Mouse (Mus musculus) ES-E14 (cell line): Measurements from ENCODE around the gene Zmpste24. TPM values are rescaled to one million over a fixed set of nuclear protein-coding genes. Genes with fewer than 3 reads are reported as not detected.

Experiments
- DNase-seq: peaks from one replicate; pipeline ENCODE4 v3.0.0-alpha.2; 2013; ENCODE audit warnings: low read depth, low spot score
- H3K27ac ChIP-seq: 2 replicates; pipeline ENCODE4 v1.5.1; 2012; ENCODE audit warnings: low read depth, mild to moderate bottlenecking, low read length, moderate library complexity, mixed read lengths; ENCODE audit not compliant: poor library complexity, insufficient read depth, severe bottlenecking
- H3K36me3 ChIP-seq: 2 replicates; pipeline ENCODE4 v1.6.1; 2012; ENCODE audit warnings: mild to moderate bottlenecking, low read length, moderate library complexity, mixed read lengths; ENCODE audit not compliant: control insufficient read depth, poor library complexity, insufficient read depth, severe bottlenecking
- H3K4me1 ChIP-seq, 2 experiments: fragments of 150-350 bp in 1 of 2; sonication (generic) in 1 of 2; 2 replicates each; pipeline ENCODE4 v1.6.1; 2012; ENCODE audit warnings: low read length in 2 of 2, mild to moderate bottlenecking in 1 of 2, mixed read lengths in 1 of 2; ENCODE audit not compliant: control insufficient read depth in 2 of 2, insufficient read depth in 2 of 2, poor library complexity in 1 of 2
- H3K4me3 ChIP-seq, 2 experiments: fragments of 150-350 bp in 1 of 2; sonication (generic) in 1 of 2; 2 replicates each; pipeline ENCODE4 v1.5.1; 2012; ENCODE audit warnings: low read length in 2 of 2, low read depth in 1 of 2, mild to moderate bottlenecking in 1 of 2, mixed read lengths in 1 of 2; ENCODE audit not compliant: insufficient read depth in 1 of 2, poor library complexity in 1 of 2, severe bottlenecking in 1 of 2
- H3K9ac ChIP-seq: 2 replicates; pipeline ENCODE4 v1.6.1; 2012; ENCODE audit warnings: low read depth, mild to moderate bottlenecking, low read length, mixed read lengths; ENCODE audit not compliant: poor library complexity, insufficient read depth, severe bottlenecking
- H3K9me3 ChIP-seq: fragments of 150-350 bp; sonication (generic); 2 replicates; pipeline ENCODE4 v1.6.1; 2012; ENCODE audit warnings: low read depth, mild to moderate bottlenecking, low read length; ENCODE audit not compliant: control insufficient read depth, insufficient read depth
- CHD2 ChIP-seq: IDR thresholded peaks from 2 replicates; pipeline ENCODE4 v1.6.1; 2014; ENCODE audit warnings: mild to moderate bottlenecking, low read depth, low read length, inconsistent platforms
- HCFC1 ChIP-seq: IDR thresholded peaks from 2 replicates; pipeline ENCODE4 v1.6.1; 2012; ENCODE audit warnings: low read length, inconsistent platforms, borderline replicate concordance; ENCODE audit not compliant: insufficient read depth
- MAFK ChIP-seq: IDR thresholded peaks from 2 replicates; pipeline ENCODE4 v1.6.1; 2014; ENCODE audit warnings: mild to moderate bottlenecking, low read depth, low read length, inconsistent platforms; ENCODE audit not compliant: insufficient read depth
- ZC3H11A ChIP-seq: IDR thresholded peaks from 2 replicates; pipeline ENCODE4 v1.6.1; 2012; ENCODE audit warnings: low read depth, mild to moderate bottlenecking, inconsistent platforms, low read length, borderline replicate concordance
- ZNF384 ChIP-seq: IDR thresholded peaks from 2 replicates; pipeline ENCODE4 v1.6.1; 2012; ENCODE audit warnings: low read depth, low read length, inconsistent platforms
- in situ Hi-C, 2 experiments: fragments of 600-800 bp; cut with MboI; formaldehyde crosslinking; loops; one replicate each; pipeline ENCODE4 v1.15.1; 2025; ENCODE audit warnings: low sequenced_read_pairs in 2 of 2, inconsistent platforms in 1 of 2; ENCODE audit not compliant: unreplicated experiment in 2 of 2
- total RNA-seq: library from RNA; depleted of rRNA; stranded (reverse); fragments of 300-350 nt; gene quantifications from 2 replicates; pipeline ENCODE4 v1.2.3, GENCODE M21; 2012

Gene Zmpste24
- total RNA-seq, 1 experiment, result 45.3 TPM

GRCm38 (mm10) chr4:121016928-121017657, 80.9 kb downstream of the Zmpste24 start, which contains the start of gene Smap2:
TSS of gene Smap2 (minus strand) at chr4:121017247.
- Histone ChIP-seq H3K27ac (no peak within 1 kb of the TSS; the same call in 1 of the 2 replicates), H3K4me1 (peaks cover 0 to 9% of the 10 kb centered on the region in 2 experiments; a peak in 1 of 4 replicates), H3K9me3 (no peaks in the 10 kb centered on the region), H3K9ac (peak within 1 kb of the TSS; percentile 79), H3K4me3 (peak within 1 kb of the TSS; percentile 87 to 90), H3K36me3 (no peaks in the 10 kb centered on the region)
- TF ChIP-seq ZNF384 (no peak), HCFC1 (no peak), CHD2 (no peak), MAFK (no peak), ZC3H11A (no peak)
- DNase-seq, result peak; percentile 99
- in situ Hi-C loops, result no loop called here

- Histone ChIP-seq H3K36me3 (no peaks in the 10 kb centered on the region), H3K9me3 (no peaks in the 10 kb centered on the region), H3K27ac (no peak overlapping the region), H3K4me1 (peaks cover 0 to 9% of the 10 kb centered on the region in 2 experiments; a peak in 1 of 4 replicates), H3K9ac (peak overlapping the region; percentile 79), H3K4me3 (peak overlapping the region; percentile 87 to 90)
- in situ Hi-C loops, result no loop called here
- no peak for DNase-seq
- TF ChIP-seq ZC3H11A (no peak), CHD2 (no peak), ZNF384 (no peak), HCFC1 (no peak), MAFK (no peak)
These were observed 81.8 kb downstream of the Zmpste24 start for GRCm38 (mm10) chr4:121016021-121016898.

- Histone ChIP-seq H3K9me3 (no peaks in the 10 kb centered on the region), H3K9ac (no peak overlapping the region), H3K4me1 (peaks cover 0 to 5% of the 10 kb centered on the region in 2 experiments; a peak in 1 of 4 replicates), H3K27ac (no peak overlapping the region), H3K36me3 (no peaks in the 10 kb centered on the region), H3K4me3 (no peak overlapping the region)
- TF ChIP-seq HCFC1 (no peak), ZNF384 (no peak), ZC3H11A (no peak), CHD2 (no peak), MAFK (no peak)
- DNase-seq, result no peak
- in situ Hi-C loops, result no loop called here
These were observed 82.8 kb downstream of the Zmpste24 start for GRCm38 (mm10) chr4:121015268-121015659.

- Histone ChIP-seq H3K4me1 (peaks cover 0 to 5% of the 10 kb centered on the region in 2 experiments; a peak in 1 of 4 replicates), H3K4me3 (no peak overlapping the region), H3K27ac (no peak overlapping the region), H3K9me3 (no peaks in the 10 kb centered on the region), H3K9ac (no peak overlapping the region), H3K36me3 (no peaks in the 10 kb centered on the region)
- TF ChIP-seq MAFK (no peak), ZNF384 (no peak), HCFC1 (no peak), CHD2 (no peak), ZC3H11A (no peak)
- in situ Hi-C loops, result no loop called here
- DNase-seq, result no peak
These were observed 83.3 kb downstream of the Zmpste24 start for GRCm38 (mm10) chr4:121014594-121015267.
